Mouse (Mus musculus) spleen, postnatal 10 days (tissue): Measurements from ENCODE around the gene Abcb9.
"Not testable (repeated sequence)": the region's sequence is repeated elsewhere in the genome, so short reads cannot be mapped to it uniquely, and the experiment has no call there.

Experiments
- DNase-seq, 2 experiments: peaks; one replicate each; pipeline ENCODE4 v3.0.0; 2021 to 2022; ENCODE audit warnings: low spot score in 2 of 2

The Abcb9 gene

GRCm38 (mm10) chr5:124062037-124062824 lies 33.4 kb downstream of the Abcb9 start:
- DNase-seq = no peak

DNA sequence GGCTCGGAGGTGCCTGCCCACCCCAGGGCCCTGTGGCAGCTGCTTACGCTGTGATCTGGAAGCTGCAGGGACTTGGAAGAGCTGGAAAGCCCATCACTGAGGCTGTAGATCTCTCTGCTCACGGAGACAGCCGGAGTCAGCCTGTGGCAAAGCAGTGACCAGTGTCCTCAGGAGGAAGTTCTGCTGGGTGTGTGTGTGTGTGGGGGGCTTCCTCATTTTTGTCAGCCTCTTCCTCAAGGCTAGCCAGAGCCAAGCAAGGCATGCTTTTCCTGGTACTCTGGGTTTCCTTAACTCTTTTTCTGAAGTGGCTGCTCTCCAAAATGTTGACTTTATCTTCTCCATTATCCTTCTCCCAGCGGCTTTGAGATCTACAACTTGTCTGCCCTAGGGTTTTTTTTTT lies 35.9 kb downstream of the Abcb9 start:
- peak in 1 of 2 experiments; percentile 16 for DNase-seq

DNA sequence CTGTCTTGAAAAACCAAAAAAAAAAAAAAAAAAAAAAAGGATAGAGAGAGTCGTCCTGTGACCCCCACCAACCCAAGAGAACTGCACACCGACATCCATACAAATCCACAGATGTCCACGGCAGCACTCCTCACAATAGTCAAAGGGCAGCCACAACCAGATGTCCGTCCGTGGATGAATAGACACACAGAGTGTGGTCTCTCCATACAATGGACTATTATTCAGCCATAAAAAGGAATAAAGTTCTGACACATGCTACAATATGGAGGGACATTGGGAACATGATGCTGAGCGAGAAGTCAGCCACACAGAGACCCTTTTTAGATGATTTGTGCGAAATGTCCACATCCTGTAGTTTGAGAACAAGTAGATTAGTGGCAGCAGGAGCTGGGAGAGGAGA lies 36.8 kb downstream of the Abcb9 start:
- DNase-seq = no peak

DNA sequence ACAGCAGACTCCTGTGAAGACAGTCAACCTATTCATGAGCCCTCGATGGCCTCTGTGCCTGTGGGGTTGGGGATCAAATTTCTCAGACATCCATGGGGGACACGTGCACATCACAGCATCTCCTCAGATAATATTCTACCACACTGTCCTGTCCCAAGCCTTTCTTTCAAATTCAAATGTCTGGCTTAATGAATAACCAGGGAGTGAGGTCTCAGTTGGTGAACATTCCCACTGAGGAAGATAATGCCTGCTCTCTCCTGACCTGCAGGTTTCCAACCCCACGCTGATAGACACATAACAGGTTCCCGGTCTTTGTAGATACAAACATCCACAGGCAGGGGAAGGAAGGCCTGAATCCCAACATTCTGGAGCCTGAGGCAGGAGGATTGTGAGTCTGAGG lies 38.6 kb downstream of the Abcb9 start:
- no peak for DNase-seq

DNA sequence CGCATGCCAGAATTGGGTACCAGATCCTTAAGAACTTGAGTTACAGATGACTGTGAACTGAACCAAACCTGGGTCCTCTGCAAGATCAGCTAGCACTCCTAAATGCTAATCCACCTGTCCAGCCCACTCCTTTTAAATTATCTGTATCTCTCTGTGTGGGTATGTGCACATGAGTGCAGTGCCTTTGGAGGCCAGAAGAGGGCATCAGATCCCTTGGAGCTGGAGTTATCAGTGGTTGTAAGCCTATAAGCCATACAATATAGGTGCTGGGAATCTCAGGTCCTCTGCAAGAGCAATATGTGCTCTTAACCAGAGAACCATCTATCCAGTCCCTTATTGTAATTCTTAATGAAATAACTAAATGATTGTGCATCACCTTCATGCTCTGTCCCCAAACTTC lies 39.4 kb downstream of the Abcb9 start:
- DNase-seq = no peak

DNA sequence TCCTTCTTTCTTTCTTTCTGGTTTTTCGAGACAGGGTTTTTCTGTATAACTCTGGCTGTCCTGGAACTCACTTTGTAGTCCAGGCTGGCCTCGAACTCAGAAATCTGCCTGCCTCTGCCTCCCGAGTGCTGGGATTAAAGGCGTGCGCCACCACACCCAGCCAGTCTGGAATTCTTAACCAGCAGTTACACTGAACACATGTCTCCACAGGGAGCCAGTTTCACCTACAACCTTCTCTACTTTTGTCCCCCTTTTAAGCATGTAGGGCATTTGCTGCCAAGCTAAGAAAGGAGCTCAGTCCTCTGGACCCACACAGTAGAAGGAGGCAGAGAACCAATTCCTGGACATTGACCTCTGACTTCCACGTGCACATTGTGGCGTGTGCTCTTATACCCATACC lies 43.0 kb downstream of the Abcb9 start:
- not testable (repeated sequence) for DNase-seq

DNA sequence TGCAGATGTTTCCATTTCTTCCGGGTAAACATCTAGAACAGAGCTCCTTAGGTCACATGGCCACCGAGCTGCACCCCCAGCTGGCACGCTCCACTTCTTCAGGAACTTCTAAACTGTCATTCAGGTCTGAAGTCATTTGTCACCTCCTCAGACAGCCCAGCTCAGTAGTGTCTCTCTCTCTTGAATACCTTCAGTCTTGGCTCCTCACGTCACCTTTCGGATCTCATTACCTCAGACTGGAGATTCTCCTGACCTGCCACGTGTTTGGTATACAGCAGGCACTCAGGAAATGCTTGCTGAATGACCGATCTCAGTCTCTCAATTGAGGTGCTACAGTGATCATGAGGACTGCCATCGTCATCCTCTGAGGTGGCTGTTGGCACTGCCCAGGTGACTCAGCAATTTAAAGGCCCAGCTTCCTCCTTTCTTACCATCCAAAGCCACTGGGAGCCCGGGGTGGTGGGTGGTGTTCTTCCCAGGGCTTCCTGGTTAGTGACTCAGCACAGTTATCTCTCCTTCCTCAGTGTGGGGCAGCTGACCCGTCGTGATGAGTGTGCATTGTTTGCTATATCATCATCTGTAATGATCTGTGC lies 43.6 kb downstream of the Abcb9 start:
- peak; percentile 64 to 71 for DNase-seq

DNA sequence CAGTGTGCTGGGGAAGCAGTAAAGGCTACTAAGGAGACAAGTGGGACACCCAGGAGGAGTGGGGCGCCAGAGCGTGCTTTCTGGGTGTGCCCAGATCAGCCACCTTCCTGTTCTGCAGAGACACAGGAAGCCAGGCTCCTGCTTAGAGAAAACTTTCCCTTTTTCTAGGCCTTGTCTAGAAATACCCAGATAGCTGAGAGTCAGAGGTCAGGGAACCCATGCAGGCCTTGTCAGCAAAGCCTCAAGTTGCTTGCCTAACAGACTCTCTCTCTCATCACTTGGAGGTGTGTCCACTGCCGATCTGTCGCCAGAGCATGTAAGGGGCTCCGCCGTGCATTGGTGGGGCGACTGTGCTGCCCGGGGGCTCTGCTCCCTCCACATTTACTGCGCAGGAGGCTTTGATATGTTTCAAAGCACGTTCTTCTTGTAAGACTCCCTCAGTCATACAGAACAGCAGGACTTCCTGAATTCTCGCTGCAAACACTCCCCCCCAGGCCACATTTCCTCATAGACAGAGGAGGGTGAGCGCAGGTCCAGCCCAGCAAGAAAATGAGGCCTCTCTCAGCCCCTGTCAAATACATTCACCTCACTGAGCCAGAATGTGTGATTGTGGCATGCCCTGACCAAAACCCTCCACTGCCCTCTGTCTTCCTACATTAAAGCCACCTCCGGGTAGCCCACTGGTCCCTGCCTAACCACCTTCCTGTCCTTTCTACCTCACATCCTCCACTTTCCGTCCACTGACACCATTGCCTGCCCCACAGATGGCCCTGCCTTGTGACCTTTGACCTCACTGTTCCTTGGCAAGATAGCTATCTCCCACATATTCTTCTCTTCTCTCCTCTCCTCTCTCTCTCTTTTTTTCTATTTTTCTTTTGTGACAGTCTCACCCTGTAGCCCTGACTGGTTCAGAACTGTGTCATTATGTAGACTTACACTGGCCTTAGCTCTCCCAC lies 45.2 kb downstream of the Abcb9 start:
- peak; percentile 48 to 56 for DNase-seq

- DNase-seq = no peak
Observed at GRCm38 (mm10) chr5:124049249-124050045, 46.2 kb downstream of the Abcb9 start.

DNA sequence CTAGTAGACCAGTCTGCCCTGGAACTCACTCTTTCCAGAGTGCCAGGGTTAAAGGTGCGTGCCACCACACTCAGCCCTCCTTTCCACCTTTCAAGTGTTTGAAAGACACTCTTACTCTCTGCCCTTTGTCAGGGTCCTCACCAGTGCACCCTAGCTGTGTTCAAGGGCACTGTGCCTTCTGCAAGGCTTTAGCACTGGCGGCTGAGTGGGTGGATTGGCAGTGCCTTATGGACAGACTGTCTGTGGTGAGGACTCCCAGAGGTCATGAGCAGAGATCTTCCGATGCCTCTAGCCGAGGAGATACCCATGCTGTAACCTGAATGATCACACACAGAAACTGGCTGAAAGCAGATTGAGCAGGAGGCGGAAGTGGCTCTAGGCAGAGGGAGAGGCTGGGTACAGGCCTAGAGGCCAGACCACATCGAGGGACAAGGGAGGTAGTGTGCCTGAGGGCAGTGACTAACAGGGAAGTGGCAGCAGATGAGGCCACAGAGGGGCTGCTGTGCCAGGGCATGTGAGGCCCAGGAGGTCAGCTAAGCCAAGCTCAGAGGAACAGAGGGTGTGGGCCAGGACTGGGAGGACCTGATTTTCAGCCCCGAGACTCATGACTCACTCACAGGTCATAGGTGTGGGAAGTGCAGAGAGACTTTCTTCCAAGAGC lies 48.7 kb downstream of the Abcb9 start:
- no peak for DNase-seq

DNA sequence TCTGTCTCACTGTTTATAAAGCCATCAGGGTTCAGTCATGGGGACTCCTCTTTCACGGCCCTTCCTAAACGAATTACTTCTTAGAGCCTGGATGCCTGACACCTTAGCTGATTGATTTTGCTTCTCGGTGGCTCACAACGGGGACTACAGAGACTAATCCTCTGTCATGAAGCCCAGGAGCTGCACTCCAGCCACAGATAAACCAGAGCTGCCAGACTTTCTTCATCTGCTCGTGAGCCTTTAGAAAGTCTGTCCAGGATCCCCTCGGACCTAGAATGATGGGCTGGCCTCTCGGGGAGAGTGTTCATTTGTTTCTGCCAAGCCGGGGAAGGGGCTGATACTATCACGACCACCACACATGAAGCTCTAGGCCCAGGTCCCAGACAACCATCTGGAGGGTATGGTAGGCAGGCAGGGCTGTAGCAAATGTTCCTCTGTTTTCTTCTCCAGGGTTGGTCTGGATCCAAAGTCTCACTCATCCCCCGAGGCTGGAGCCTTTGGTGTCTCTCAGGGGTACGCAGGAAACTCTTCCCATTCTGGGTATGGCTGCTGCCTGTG lies 50.1 kb downstream of the Abcb9 start:
- no peak for DNase-seq

DNA sequence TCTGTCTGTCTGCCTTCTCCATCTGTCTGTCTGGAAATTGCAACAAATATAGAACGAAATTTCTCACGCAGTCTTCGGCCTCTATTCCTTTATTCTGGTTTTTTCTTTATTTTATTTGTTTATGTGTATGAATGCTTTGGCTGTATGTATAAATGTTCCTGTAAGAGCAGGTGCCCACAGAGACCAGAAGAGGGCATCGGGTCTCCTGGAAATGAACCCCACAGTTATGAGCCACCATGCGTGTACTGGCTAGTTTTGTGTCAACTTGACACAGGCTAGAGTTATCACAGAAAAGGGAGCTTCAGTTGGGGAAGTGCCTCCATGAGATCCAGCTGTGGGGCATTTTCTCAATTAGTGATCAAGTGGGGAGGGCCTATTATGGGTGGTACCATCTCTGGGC lies 51.6 kb downstream of the Abcb9 start:
- DNase-seq = no peak

DNA sequence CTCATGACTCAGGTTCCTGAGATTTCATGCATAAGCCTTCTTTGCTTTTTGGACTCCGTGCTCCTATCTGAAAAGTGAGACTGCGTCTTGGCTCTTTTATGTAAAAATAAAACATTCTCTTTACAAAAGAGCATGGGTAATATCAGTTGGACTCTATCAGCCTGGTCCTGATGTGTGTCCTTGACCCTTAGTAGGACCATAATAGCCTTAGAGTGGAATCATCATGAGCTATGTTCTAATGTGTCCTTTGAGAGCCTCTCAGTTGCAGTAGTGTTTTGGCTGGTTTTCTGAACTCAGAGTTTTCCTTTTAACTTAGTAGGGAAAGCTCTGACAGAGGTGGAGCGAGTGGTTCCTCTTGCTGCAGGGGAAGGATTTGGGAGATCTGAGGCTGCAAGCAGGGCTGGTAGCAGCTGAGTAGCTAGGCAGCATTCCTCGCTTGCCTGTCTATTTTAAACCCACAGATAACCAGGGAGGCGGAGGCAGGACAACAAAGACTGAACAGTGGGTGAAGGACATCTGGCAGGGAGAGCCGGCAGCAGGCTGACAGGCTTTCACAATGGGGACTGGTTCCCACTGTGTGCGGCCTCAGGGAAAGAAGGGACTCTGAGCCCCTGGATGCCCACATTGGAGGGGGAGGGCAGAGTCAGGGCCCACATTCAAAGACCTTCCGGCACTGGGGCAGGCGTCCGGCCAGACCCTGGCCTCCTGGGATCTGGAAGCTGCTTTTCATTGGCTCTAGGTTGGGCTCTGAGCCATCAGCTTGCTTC lies 52.2 kb downstream of the Abcb9 start:
- DNase-seq = no peak

DNA sequence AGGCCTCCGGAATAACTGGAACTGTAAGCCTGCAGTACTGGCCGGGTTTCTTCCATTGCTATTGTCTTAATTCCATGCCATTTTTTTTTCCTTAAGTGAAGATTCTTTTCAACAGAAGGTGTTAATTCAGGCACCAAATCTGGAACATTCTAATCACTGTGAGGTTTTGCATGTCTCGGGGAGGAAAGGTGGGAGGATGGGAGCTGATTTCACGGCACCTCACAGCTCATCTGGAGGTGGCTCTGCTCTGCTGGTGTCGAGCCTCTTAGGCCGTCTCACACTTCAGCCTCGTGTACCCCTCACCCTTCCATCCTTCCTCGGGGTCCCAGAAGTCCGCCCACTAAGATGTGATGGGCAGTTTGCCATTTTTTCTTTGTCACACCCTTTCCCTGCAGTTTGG lies 54.5 kb downstream of the Abcb9 start:
- DNase-seq = no peak

- no peak for DNase-seq
Observed at GRCm38 (mm10) chr5:124039602-124040001, 56.0 kb downstream of the Abcb9 start.

DNA sequence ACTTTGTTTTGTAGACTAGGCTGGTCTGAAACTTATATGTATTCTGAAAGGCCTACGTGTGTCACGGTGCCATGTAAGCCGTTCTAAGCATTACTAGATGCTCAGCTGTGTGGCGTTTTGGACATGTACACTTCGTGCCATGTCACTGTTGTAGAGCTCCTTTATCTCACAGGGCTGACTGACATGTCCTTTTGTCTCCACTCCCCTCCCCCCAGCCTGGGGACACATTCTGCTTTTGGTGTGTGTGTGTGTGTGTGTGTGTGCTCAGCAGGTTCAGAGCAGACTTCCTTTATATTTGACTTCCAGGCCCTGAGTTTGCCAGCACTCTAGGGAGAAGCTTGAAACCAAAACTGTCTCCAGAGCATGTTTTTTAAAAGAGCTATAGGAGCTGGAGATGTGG lies 58.8 kb downstream of the Abcb9 start:
- DNase-seq = peak in 1 of 2 experiments; percentile 62

GRCm38 (mm10) chr5:124036341-124036740 lies 59.3 kb downstream of the Abcb9 start:
- no peak for DNase-seq

DNA sequence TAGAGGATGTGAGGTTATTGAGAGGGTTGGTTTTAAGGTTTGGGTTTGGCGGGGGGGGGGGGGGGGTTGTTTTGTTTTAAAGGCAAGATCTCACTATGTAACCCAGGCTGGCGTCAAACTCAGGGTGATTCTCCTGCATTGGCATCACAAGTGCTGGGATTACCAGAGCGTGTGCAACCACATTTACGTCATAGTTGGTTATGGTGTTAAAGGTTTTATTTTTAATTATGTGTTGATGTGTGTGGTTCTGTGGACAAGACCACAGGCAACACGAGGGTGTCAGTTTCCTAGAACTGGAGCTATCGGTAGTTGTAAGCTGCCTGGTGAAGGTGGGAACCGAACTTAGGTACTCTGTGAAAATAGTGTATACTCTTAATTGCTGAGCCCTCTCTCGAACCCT lies 59.8 kb downstream of the Abcb9 start:
- DNase-seq = no peak

- DNase-seq = no peak
Observed at GRCm38 (mm10) chr5:124035406-124035805, 60.2 kb downstream of the Abcb9 start.

DNA sequence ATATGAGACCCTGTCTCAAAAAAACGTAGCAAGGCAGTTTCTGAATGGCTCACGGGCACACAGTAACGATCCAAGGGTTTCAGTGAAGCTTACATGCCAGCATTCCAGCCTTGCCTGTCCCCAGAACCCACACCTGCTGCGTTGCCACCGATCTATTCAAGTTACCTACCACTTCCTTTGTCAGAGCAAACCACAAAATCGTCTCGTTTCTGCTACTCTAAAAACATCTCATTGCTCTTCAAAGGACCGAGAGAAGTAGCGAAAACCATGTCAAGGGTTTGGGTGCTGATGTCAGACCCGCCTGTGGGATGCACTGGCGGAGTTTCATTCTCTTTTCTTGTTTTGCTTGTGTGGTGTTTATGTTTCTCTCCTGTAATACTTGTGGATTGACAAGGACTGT lies 61.1 kb downstream of the Abcb9 start:
- DNase-seq = no peak
